Mouse (Mus musculus) mesoderm, embryonic 11.5 days (tissue): ENCODE measurements around the gene Ptpn20.

ENCODE experiments used
- DNase-seq: peaks from one replicate; pipeline ENCODE4 v3.0.0-alpha.2; 2012; ENCODE audit warnings: low read depth, low spot score

Ptpn20 gene

GRCm38 (mm10) chr14:33673350-33674087 is 84.5 kb downstream of the Ptpn20 start:
- DNase-seq = peak; percentile 34

- no peak for DNase-seq
Measured at GRCm38 (mm10) chr14:33677996-33678395, 89.0 kb downstream of the Ptpn20 start.

- DNase-seq = no peak
Measured at GRCm38 (mm10) chr14:33678740-33679139, 89.7 kb downstream of the Ptpn20 start.

- no peak for DNase-seq
Measured at GRCm38 (mm10) chr14:33680621-33681020, 91.6 kb downstream of the Ptpn20 start.

GRCm38 (mm10) chr14:33682768-33683167 is 93.8 kb downstream of the Ptpn20 start:
- no peak for DNase-seq

- peak; percentile 74 for DNase-seq
Measured at GRCm38 (mm10) chr14:33683701-33684100, 94.7 kb downstream of the Ptpn20 start.

- no peak for DNase-seq
Measured at GRCm38 (mm10) chr14:33687444-33688028, 98.5 kb downstream of the Ptpn20 start.

GRCm38 (mm10) chr14:33689044-33689443 is 100.0 kb downstream of the Ptpn20 start:
- DNase-seq = no peak
